Mouse (Mus musculus) inflammation-experienced regulatory T-cells, adult 16 weeks (primary cell): Measurements from ENCODE around the gene Rnf227. TPM values are rescaled to one million over a fixed set of nuclear protein-coding genes. Genes with fewer than 3 reads are reported as not detected.

Source experiments
- polyA plus RNA-seq: library from polyadenylated mRNA; unstranded; fragments of 100-300 nt; shearing (Covaris generic); gene quantifications from one replicate; pipeline ENCODE4 v1.2.1, GENCODE M21; 2017

Rnf227 gene
- 5.1 TPM for polyA plus RNA-seq

GRCm38 (mm10) chr11:69340161-69341131 lies at the start of gene Rnf227:
Gene Rnf227, plus strand, starts transcription at chr11:69340461.

GRCm38 (mm10) chr11:69323667-69324111 lies 16.6 kb upstream of the Rnf227 start, which contains the start of the genes Cntrob and Trappc1:
Gene Cntrob, minus strand, starts transcription at chr11:69323775.
Gene Trappc1, plus strand, starts transcription at chr11:69323980.

GRCm38 (mm10) chr11:69325628-69326407 lies 14.4 kb upstream of the Rnf227 start, which contains the start of gene Kcnab3:
Gene Kcnab3, plus strand, starts transcription at chr11:69326258.

GRCm38 (mm10) chr11:69369215-69369989 lies 29.1 kb downstream of the Rnf227 start, which contains the start of gene Chd3:
Gene Chd3, minus strand, starts transcription at chr11:69369406.

Other genes with a start within 250 kb of the Rnf227 start
- gene Per1, start 245.2 kb upstream of the Rnf227 start, polyA plus RNA-seq: 9.8 TPM
- gene Hes7, start 220.1 kb upstream of the Rnf227 start, polyA plus RNA-seq: not detected
- gene 9130213A22Rik, start 217.9 kb upstream of the Rnf227 start, polyA plus RNA-seq: 0.18 TPM
- 0.10 TPM for gene Aloxe3, start 214.6 kb upstream of the Rnf227 start, polyA plus RNA-seq
- gene Alox12b, start 183.5 kb upstream of the Rnf227 start, polyA plus RNA-seq: not detected
- gene Alox8, start 142.6 kb upstream of the Rnf227 start, polyA plus RNA-seq: 13.7 TPM
- 0.12 TPM for gene Gucy2e, start 103.4 kb upstream of the Rnf227 start, polyA plus RNA-seq
- 15.9 TPM for gene Cntrob, start 16.7 kb upstream of the Rnf227 start, polyA plus RNA-seq
- gene Trappc1, start 16.5 kb upstream of the Rnf227 start, polyA plus RNA-seq: 106 TPM
- gene Kcnab3, start 14.2 kb upstream of the Rnf227 start, polyA plus RNA-seq: 2.9 TPM
- 111 TPM for gene Chd3, start 28.9 kb downstream of the Rnf227 start, polyA plus RNA-seq
- 125 TPM for gene Naa38, start 55.0 kb downstream of the Rnf227 start, polyA plus RNA-seq
- 37.6 TPM for gene Cyb5d1, start 55.2 kb downstream of the Rnf227 start, polyA plus RNA-seq
- 0.63 TPM for gene Tmem88, start 57.8 kb downstream of the Rnf227 start, polyA plus RNA-seq
- 4.5 TPM for gene Kdm6b, start 73.2 kb downstream of the Rnf227 start, polyA plus RNA-seq
- gene Dnah2, start 208.6 kb downstream of the Rnf227 start, polyA plus RNA-seq: not detected
- 0.27 TPM for gene Efnb3, start 219.7 kb downstream of the Rnf227 start, polyA plus RNA-seq
- gene Wrap53, start 239.8 kb downstream of the Rnf227 start, polyA plus RNA-seq: 32.4 TPM
- 242 TPM for gene Trp53, start 239.9 kb downstream of the Rnf227 start, polyA plus RNA-seq